Mouse (Mus musculus) gastrocnemius, postnatal 36 days (tissue): Measurements from ENCODE around the gene Dtd2. TPM values are rescaled to one million over a fixed set of nuclear protein-coding genes. Genes with fewer than 3 reads are reported as not detected.

Experiments
- total RNA-seq, 2 experiments: library from RNA; stranded (reverse); gene quantifications; 2 replicates each; pipeline ENCODE4 v1.2.3; 2021

The Dtd2 gene
- total RNA-seq, 2 experiments from 2014 or later, result 3.6 to 3.9 TPM

Other genes starting within 250 kb of the Dtd2 start
- 10 to 100 TPM; 80.6 to 97.8 TPM for gene Hectd1, start 177.0 kb downstream of the Dtd2 start, total RNA-seq
- gene Heatr5a, start 35.2 kb downstream of the Dtd2 start, total RNA-seq, result 10 to 100 TPM; 14.5 to 15.2 TPM
- not detected for gene Gpr33, start 21.6 kb upstream of the Dtd2 start, total RNA-seq
- 1 to 10 TPM; 4.5 to 5.8 TPM for gene Nubpl, start 91.2 kb upstream of the Dtd2 start, total RNA-seq